Mouse (Mus musculus) hindbrain, postnatal 0 days (tissue): ENCODE data around the gene Zbtb48. TPM values are rescaled to one million over a fixed set of nuclear protein-coding genes. Genes with fewer than 3 reads are reported as not detected.

Source experiments
- ATAC-seq: fragments of 200-750 bp; cut with Nextera tagmentation; 2 replicates; pipeline ENCODE4 v1.8.0; 2017; ENCODE audit warnings: mild to moderate bottlenecking, moderate TSS enrichment, moderate library complexity
- DNase-seq: peaks from one replicate; pipeline ENCODE4 v3.0.0-alpha.2; 2015; ENCODE audit warnings: low spot score
- H3K27ac ChIP-seq: fragments of 300-500 bp; sonication (generic); 2 replicates; pipeline ENCODE4 v1.5.1; 2014; ENCODE audit warnings: mild to moderate bottlenecking
- H3K27me3 ChIP-seq: fragments of 300-500 bp; sonication (generic); 2 replicates; pipeline ENCODE4 v1.6.1; 2014; ENCODE audit warnings: low read length, mixed read lengths; ENCODE audit not compliant: insufficient read depth
- H3K36me3 ChIP-seq: fragments of 300-500 bp; sonication (generic); 2 replicates; pipeline ENCODE4 v1.6.1; 2014; ENCODE audit warnings: low read length, mixed read lengths; ENCODE audit not compliant: insufficient read depth
- H3K4me1 ChIP-seq: fragments of 300-500 bp; sonication (generic); 2 replicates; pipeline ENCODE4 v1.6.1; 2014; ENCODE audit warnings: antibody characterized with exemption, low read length, mixed read lengths; ENCODE audit not compliant: insufficient read depth
- H3K4me2 ChIP-seq: fragments of 300-500 bp; sonication (generic); 2 replicates; pipeline ENCODE4 v1.6.1; 2014; ENCODE audit warnings: low read depth, mild to moderate bottlenecking, low read length, moderate library complexity, mixed read lengths
- H3K4me3 ChIP-seq: fragments of 300-500 bp; sonication (generic); 2 replicates; pipeline ENCODE4 v1.5.1; 2014; ENCODE audit warnings: low read length
- H3K9ac ChIP-seq: fragments of 300-500 bp; sonication (generic); replicated peaks from 2 replicates; pipeline ENCODE4 v1.6.1; 2014; ENCODE audit warnings: mild to moderate bottlenecking, low read length, moderate library complexity, mixed read lengths
- H3K9me3 ChIP-seq: fragments of 300-500 bp; sonication (generic); 2 replicates; pipeline ENCODE4 v1.6.1; 2016; ENCODE audit warnings: low read length, mixed read lengths
- CTCF ChIP-seq: IDR thresholded peaks from 2 replicates; pipeline ENCODE4 v1.5.1; 2016; ENCODE audit warnings: antibody characterized with exemption, control low read depth, low read depth
- WGBS: fragments of 180-500 bp; shearing (Covaris S2); extraction: QIAGEN DNeasy Blood & Tissue Kit; methylation state at CpG from one replicate; pipeline ENCODE4 v1.1.7; 2014; 5-methylcytosine and 5-hydroxymethylcytosine counted together
- polyA plus RNA-seq: library from polyadenylated mRNA; unstranded; fragments of >200 nt; fragmentation: Nextera tagmentation; extraction: Ambion mirVana; gene quantifications from 2 replicates; pipeline ENCODE4 v1.2.1, GENCODE M21; 2015
- total RNA-seq: library from RNA; depleted of rRNA; stranded (reverse); fragments of >200 nt; gene quantifications from 2 replicates; pipeline ENCODE4 v1.2.3, GENCODE M21; 2014; rRNA removed

Zbtb48 gene
- total RNA-seq (7.0 and 8.6 TPM in 2 replicates), polyA plus RNA-seq (10.7 and 16.2 TPM in 2 replicates)

DNA sequence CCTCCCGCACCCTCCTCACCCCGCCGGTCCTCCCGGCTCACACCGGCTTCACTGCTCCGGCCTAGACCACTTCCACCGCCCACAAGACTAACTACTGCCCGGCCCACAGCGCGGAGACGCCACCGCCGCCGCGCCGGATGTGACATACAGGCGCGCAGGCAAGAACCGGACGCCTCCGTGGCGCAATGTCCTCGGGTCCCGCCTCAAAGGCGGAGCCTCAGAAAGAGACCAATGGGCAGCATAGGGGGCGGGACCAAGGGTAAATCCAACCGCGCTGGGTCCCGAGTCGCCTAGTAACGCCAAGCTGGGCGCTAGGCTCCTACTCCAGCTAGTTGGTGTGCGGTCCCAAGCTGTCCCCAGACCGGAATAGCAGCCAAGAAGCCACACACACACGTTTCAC, at the start of gene Zbtb48:
TSS of gene Zbtb48 (minus strand) at position 148 of the 400 bp plus-strand sequence.
- Histone ChIP-seq H3K9me3 (no peaks in the 10 kb centered on the region), H3K27me3 (no peaks in the 10 kb centered on the region), H3K4me1 (peaks cover 25% of the 10 kb centered on the region), H3K36me3 (no peaks in the 10 kb centered on the region), H3K27ac (peak within 1 kb of the TSS; percentile 68), H3K9ac (peak within 1 kb of the TSS; percentile 50), H3K4me2 (peak within 1 kb of the TSS; percentile 96), H3K4me3 (peak within 1 kb of the TSS; percentile 68)
- no peak for TF ChIP-seq CTCF
- DNase-seq (peak; percentile 99), ATAC-seq (peak; percentile 98)
- under 1% methylated on average over 35 of the region's 35 CpGs for WGBS

DNA sequence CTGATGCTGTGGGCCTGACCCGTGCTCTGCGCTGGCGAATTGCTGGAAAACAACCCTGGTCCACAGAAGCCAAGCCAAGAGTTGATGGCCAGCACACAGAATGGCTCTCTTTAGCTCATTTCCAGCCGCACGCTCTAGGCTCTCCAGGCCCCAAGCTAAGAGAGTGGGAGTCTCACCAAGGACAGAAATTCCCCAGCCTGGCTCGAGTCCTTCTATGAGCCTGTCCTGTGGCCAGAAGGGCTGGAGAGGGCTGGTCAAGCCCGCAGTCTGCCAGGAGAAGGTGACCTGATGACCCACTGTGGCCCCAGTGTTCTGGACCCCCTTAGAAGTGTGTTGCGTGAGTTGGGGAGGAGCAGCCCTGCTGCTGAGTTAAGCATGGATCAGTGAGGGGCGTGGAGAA, 49.7 kb upstream of the Zbtb48 start:
- Histone ChIP-seq H3K4me1 (0 out of 2 replicates have a peak, but pooled peaks cover 8% of the 10 kb centered on the region), H3K27me3 (no peaks in the 10 kb centered on the region), H3K4me3 (no peak overlapping the region), H3K4me2 (no peak overlapping the region), H3K9me3 (no peaks in the 10 kb centered on the region), H3K27ac (no peak overlapping the region), H3K36me3 (no peaks in the 10 kb centered on the region), H3K9ac (no peak overlapping the region)
- no peak for DNase-seq
- 82% methylated on average over 9 of the region's 9 CpGs for WGBS
- ATAC-seq, result no peak
- TF ChIP-seq CTCF, result no peak

DNA sequence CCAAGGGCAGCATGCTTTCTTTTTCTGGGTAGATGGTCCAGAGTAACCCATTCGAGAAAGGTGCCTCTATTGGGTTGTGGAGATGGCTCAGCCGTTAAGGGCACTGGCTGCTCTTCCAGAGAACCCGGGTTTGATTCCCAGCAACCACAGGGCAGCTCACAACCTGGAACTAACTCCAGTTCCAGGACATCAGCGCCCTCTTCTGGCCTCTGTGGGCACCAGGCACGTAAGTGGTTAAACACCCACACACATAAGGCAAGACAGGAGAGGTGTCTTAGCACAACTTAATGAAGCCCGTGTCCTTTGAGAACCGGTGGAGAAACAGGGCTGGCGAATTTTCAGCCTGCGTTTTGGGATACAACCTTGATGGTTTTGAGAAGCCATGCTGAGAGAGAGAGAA, 47.1 kb upstream of the Zbtb48 start:
- WGBS, result 89% methylated on average over 9 of the region's 9 CpGs
- Histone ChIP-seq H3K27me3 (no peaks in the 10 kb centered on the region), H3K27ac (no peak overlapping the region), H3K36me3 (no peaks in the 10 kb centered on the region), H3K4me3 (no peak overlapping the region), H3K4me2 (no peak overlapping the region), H3K9me3 (no peaks in the 10 kb centered on the region), H3K4me1 (0 out of 2 replicates have a peak, but pooled peaks cover 8% of the 10 kb centered on the region), H3K9ac (no peak overlapping the region)
- ATAC-seq (no peak), DNase-seq (no peak)
- TF ChIP-seq CTCF, result peak; percentile 16; the same call in 1 of the 2 replicates

DNA sequence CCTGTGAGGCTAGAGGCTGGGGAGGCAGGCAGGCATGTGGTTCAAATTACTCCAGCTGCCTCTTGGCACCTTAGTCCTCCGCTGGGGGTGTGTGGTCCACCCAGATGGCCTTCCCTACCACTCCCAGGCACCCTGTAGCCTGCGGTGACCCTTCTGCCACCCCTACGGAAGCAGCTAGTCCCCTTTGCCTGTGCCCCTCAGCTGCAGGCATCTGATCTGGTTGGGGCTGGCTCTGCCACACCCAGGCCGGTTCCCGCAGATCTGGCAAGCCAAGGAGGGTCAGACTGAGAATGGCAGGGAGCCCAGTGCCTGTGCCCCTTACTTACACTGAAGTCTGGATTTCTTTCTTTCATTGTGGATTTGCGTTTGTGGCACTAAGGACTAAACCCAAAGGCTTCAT, 46.2 kb upstream of the Zbtb48 start:
- Histone ChIP-seq H3K36me3 (no peaks in the 10 kb centered on the region), H3K27ac (no peak overlapping the region), H3K4me1 (0 out of 2 replicates have a peak, but pooled peaks cover 8% of the 10 kb centered on the region), H3K9ac (no peak overlapping the region), H3K4me2 (no peak overlapping the region), H3K4me3 (no peak overlapping the region), H3K27me3 (no peaks in the 10 kb centered on the region), H3K9me3 (no peaks in the 10 kb centered on the region)
- no peak for TF ChIP-seq CTCF
- ATAC-seq (no peak), DNase-seq (no peak)
- 52% methylated on average over 6 of the region's 6 CpGs for WGBS

DNA sequence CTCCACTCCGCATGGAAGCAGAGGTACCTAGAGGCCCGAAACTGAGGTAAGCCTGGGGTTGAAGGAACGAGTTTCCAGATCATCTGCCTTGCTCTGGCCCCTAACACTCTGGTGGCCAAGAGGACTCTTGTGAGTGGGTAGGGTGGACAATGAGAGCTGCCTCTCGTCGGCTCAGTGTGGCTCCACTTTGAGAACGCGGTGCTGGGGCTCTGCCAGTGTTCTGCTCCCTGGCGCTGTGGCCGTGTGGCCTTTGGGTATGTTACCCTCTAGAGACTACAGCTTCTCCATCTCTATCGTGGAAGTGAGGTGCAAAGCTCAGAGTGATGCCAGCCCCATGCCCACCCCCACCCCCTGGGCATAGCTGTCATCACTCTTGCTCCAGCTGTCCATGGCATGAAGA, 45.2 kb upstream of the Zbtb48 start:
- Histone ChIP-seq H3K4me3 (no peak overlapping the region), H3K27ac (peak overlapping the region; percentile 52; the same call in 1 of the 2 replicates), H3K9me3 (no peaks in the 10 kb centered on the region), H3K27me3 (no peaks in the 10 kb centered on the region), H3K4me2 (peak overlapping the region; percentile 18; the same call in 1 of the 2 replicates), H3K36me3 (no peaks in the 10 kb centered on the region), H3K9ac (no peak overlapping the region), H3K4me1 (0 out of 2 replicates have a peak, but pooled peaks cover 5% of the 10 kb centered on the region)
- no peak for ATAC-seq
- WGBS, result 37% methylated on average over 10 of the region's 10 CpGs
- DNase-seq, result peak; percentile 40
- TF ChIP-seq CTCF, result no peak

DNA sequence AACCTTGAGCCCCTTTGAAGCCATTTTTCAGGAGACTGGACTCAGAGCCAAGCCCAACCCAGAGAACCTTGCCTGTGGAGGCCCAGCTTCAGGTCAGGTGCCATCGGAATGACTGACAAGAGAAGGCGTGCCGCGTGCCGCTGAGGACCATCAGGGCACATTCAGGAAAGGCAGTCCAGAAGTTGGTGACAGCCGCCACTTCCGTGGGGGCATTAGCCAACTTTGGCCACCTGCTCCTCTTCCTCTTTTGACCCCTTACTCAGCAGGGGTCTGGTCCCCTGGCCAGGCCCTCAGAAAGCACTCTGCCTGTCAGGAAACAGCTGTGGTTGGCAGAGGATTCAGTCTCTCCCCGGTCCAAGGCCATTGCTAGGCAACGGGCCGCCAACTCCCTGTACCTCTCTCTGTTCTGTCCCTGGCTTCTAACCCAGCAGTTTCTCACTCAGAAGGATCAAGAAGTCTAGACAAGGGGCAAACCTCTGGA, 44.7 kb upstream of the Zbtb48 start, which contains the start of gene Plekhg5:
TSS of gene Plekhg5 (plus strand) at position 378 of the 481 bp plus-strand sequence.
- Histone ChIP-seq H3K4me3 (no peak within 1 kb of the TSS), H3K27me3 (no peaks in the 10 kb centered on the region), H3K27ac (peak within 1 kb of the TSS; percentile 52; the same call in 1 of the 2 replicates), H3K9me3 (no peaks in the 10 kb centered on the region), H3K36me3 (no peaks in the 10 kb centered on the region), H3K4me1 (0 out of 2 replicates have a peak, but pooled peaks cover 5% of the 10 kb centered on the region), H3K4me2 (peak within 1 kb of the TSS; percentile 18; the same call in 1 of the 2 replicates), H3K9ac (no peak within 1 kb of the TSS)
- whole genome bisulfite sequencing, result 30% methylated on average over 10 of the region's 10 CpGs
- ATAC-seq (peak; percentile 66), DNase-seq (peak; percentile 66)
- TF ChIP-seq CTCF, result no peak
